Mouse (Mus musculus): ENCODE results near the gene Apol7b.
"Not testable (repeated sequence)": the region's sequence is repeated elsewhere in the genome, so short reads cannot be mapped to it uniquely, and the experiment has no call there.

GRCm38 (mm10) chr15:77416655-77417333 lies 30.5 kb downstream of the Apol7b start:
- not testable (repeated sequence) for TF ChIP-seq CTCF, EP300 (IDR thresholded peaks at IDR 0.05; ENCODE audit: low read depth)

Measured in heart, postnatal 0 days (tissue).